In genomic region chr15:3356073-3356766, GRCm38 (mm10) we compare ENCODE assay signal across 8 mouse cellular contexts. TPM values are rescaled to one million over a fixed set of nuclear protein-coding genes. Genes with fewer than 3 reads are reported as not detected.
DNase-seq lines count a peak whose midpoint lies in the region; ATAC-seq lines count a peak whose summit lies in the region.
"Had no signal": no experiment of that assay in that cellular context is flagged by ENCODE, and none has a peak within 500 bp of the region (broad histone marks: within the 10 kb centered on the region; RNA-seq: fewer than 3 reads in every experiment).

No protein-coding gene starts in this region.

- H3K4me3 ChIP-seq in liver, embryonic 11.5 days (ENCODE audit: low read depth, low read length) = no peak overlapping the region

- no peak for ATAC-seq in liver, embryonic 11.5 days (replicated peaks; ENCODE audit: low FRiP score)
- peak; percentile 65 for ATAC-seq in activated CD4-positive, CD25-positive, alpha-beta regulatory T cell, adult 4 months
- ATAC-seq in megakaryocyte progenitor cell, adult 5-6 weeks (replicated peaks; ENCODE audit: poor library complexity) = peak; percentile 92

- H3K4me2 ChIP-seq in liver, embryonic 11.5 days = peak overlapping the region; percentile 4

- no peaks in the 10 kb centered on the region for H3K36me3 ChIP-seq in liver, embryonic 11.5 days (ENCODE audit: control insufficient read depth, insufficient read depth, low read length)

- 54% methylated on average over 4 of the region's 4 CpGs for WGBS in liver, embryonic 11.5 days

- no peak overlapping the region for H3K27ac ChIP-seq in liver, embryonic 11.5 days (ENCODE audit: low read depth, low read length)
- H3K27ac ChIP-seq: macrophage had no signal

- no peaks in the 10 kb centered on the region for H3K27me3 ChIP-seq in liver, embryonic 11.5 days (replicated peaks; ENCODE audit: control insufficient read depth, insufficient read depth, low read length)

- no peaks in the 10 kb centered on the region for H3K9me3 ChIP-seq in liver, embryonic 11.5 days (ENCODE audit: control insufficient read depth, low read length)

- no peak for DNase-seq in liver, embryonic 11.5 days (ENCODE audit: low spot score)
- no peak for DNase-seq in liver
- DNase-seq in forelimb bud, embryonic 11.5 days (ENCODE audit: low read depth, low spot score) = peak; percentile 18
- DNase-seq in urinary bladder, adult 18-20 months (ENCODE audit: low spot score in 2 of 2) = no peak
- no peak for DNase-seq in adrenal gland, adult 8-10 months

- H3K9ac ChIP-seq in liver, embryonic 11.5 days (ENCODE audit: low read depth, low read length) = no peak overlapping the region

- no peaks in the 10 kb centered on the region for H3K4me1 ChIP-seq in liver, embryonic 11.5 days (replicated peaks; ENCODE audit: control insufficient read depth, insufficient read depth, low read length)

RNA-seq across cellular contexts. Expression of gene Ccdc152, which starts 52.9 kb away (rescaled TPM):
- polyA plus RNA-seq in liver, embryonic 11.5 days (2014; fragmentation: Nextera tagmentation; extraction: Ambion mirVana) = 0.32 TPM in 1 of 2 replicates, not detected in the other
- polyA plus RNA-seq in activated CD4-positive, CD25-positive, alpha-beta regulatory T cell, adult 4 months (2017; shearing (Covaris generic)) = 1 to 10 TPM in 1 of 2 experiments, under 1 TPM in 1; 0.74 to 1.0 TPM
- not detected in 2 replicates for total RNA-seq in megakaryocyte progenitor cell, adult 5-6 weeks (2015)
- not detected in 2 replicates for total RNA-seq in megakaryocyte progenitor cell, adult 5-6 weeks (2017)
- total RNA-seq in adrenal gland, adult 8-10 months (2022) = not detected
